Comparison of ENCODE assay signal across 17 mouse cellular contexts in the genomic region with DNA sequence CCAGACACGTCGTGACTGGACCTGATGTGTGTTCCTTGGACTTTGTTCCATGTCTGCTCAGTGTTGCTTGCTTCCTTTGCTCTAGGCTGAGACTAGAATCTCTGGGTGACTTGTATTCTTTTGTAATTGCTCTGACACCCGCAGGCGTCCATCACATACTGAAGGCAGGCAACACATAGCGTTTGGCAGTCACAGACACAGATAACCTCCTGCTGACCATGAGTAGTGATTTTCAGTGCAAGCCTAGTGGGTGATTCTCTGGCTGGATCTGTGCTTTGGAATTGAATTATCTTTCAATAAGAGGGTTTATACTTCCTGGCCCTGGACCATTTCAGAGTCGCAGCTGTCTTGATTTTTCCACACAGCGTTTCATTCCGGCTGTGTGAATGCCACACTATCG.
DNase-seq lines count a peak whose midpoint lies in the region; ATAC-seq and TF ChIP-seq lines count a peak whose summit lies in the region.
"Had no signal": no experiment of that assay in that cellular context is flagged by ENCODE, and none has a peak within 500 bp of the region (broad histone marks: within the 10 kb centered on the region; RNA-seq: fewer than 3 reads in every experiment).

No protein-coding gene starts in this region.

- H3K9ac ChIP-seq in lung, embryonic 14.5 days: no peak overlapping the region
- H3K9ac ChIP-seq in forebrain, embryonic 15.5 days (replicated peaks): no peak overlapping the region
- H3K9ac ChIP-seq: hindbrain, embryonic 13.5 days had no signal

- TF ChIP-seq POLR2A in kidney, adult 2 months (IDR thresholded peaks at IDR 0.05; ENCODE audit: low read depth, low read length): no peak
- no peak for TF ChIP-seq POLR2A in lung, adult 2 months (IDR thresholded peaks at IDR 0.05; ENCODE audit: borderline replicate concordance, extremely low read depth, low read depth, low read length)

- 51% methylated on average over 9 of the region's 9 CpGs for WGBS in kidney, adult 2 months
- 24% methylated on average over 9 of the region's 9 CpGs for WGBS in lung, embryonic 14.5 days
- WGBS in lung, adult 2 months: 55% methylated on average over 9 of the region's 9 CpGs
- 73% methylated on average over 9 of the region's 9 CpGs for WGBS in forebrain, embryonic 15.5 days

- no peak overlapping the region for H3K4me2 ChIP-seq in lung, embryonic 14.5 days
- H3K4me2 ChIP-seq in forebrain, embryonic 15.5 days (replicated peaks): no peak overlapping the region
- H3K4me2 ChIP-seq: hindbrain, embryonic 13.5 days; liver, embryonic 11.5 days had no signal

- peak; percentile 35; the same call in 1 of the 2 replicates for ATAC-seq in lung, embryonic 14.5 days (ENCODE audit: insufficient read depth)
- ATAC-seq in forebrain, embryonic 15.5 days (replicated peaks): no peak
- ATAC-seq: forebrain, embryonic 14.5 days had no signal

- peak overlapping the region; percentile 76 for H3K27ac ChIP-seq in kidney, adult 2 months (ENCODE audit: insufficient read depth, low read depth, low read length)
- no peak overlapping the region; the same call in none of the 2 replicates for H3K27ac ChIP-seq in lung, embryonic 14.5 days (ENCODE audit: low read depth)
- no peak overlapping the region for H3K27ac ChIP-seq in forebrain, embryonic 15.5 days (replicated peaks)
- H3K27ac ChIP-seq: hindbrain, embryonic 13.5 days had no signal

- no peaks in the 10 kb centered on the region for H3K27me3 ChIP-seq in kidney, adult 2 months (replicated peaks; ENCODE audit: control insufficient read depth, insufficient read depth, low read length)
- no peaks in the 10 kb centered on the region for H3K27me3 ChIP-seq in lung, embryonic 14.5 days (ENCODE audit: insufficient read depth, low read length)
- H3K27me3 ChIP-seq in forebrain, embryonic 15.5 days: no peaks in the 10 kb centered on the region
- H3K27me3 ChIP-seq: CH12.LX; hindbrain, embryonic 13.5 days had no signal

- H3K36me3 ChIP-seq in kidney, adult 2 months (ENCODE audit: control insufficient read depth, insufficient read depth, low read length): no peaks in the 10 kb centered on the region
- H3K36me3 ChIP-seq in lung, embryonic 14.5 days (ENCODE audit: insufficient read depth): no peaks in the 10 kb centered on the region
- H3K36me3 ChIP-seq in forebrain, embryonic 15.5 days: no peaks in the 10 kb centered on the region
- H3K36me3 ChIP-seq: hindbrain, embryonic 13.5 days had no signal

- no peak for TF ChIP-seq CTCF in kidney, adult 2 months (conservative IDR thresholded peaks at IDR 0.05; ENCODE audit: insufficient read depth, insufficient read length, low read depth, low read length)
- no peak for TF ChIP-seq CTCF in lung, embryonic 14.5 days (IDR thresholded peaks at IDR 0.05; ENCODE audit: low read depth)
- TF ChIP-seq CTCF in lung, adult 2 months (IDR thresholded peaks at IDR 0.05; ENCODE audit: insufficient read depth, low read length): no peak

- H3K4me1 ChIP-seq in kidney, adult 2 months (ENCODE audit: control insufficient read depth, insufficient read depth, low read length): peaks cover 4% of the 10 kb centered on the region; the same call in 1 of the 2 replicates
- H3K4me1 ChIP-seq in lung, embryonic 14.5 days (ENCODE audit: insufficient read depth): peaks cover 8% of the 10 kb centered on the region
- H3K4me1 ChIP-seq in lung, adult 2 months (ENCODE audit: control insufficient read depth, insufficient read depth, low read length): peaks cover 2% of the 10 kb centered on the region
- no peaks in the 10 kb centered on the region for H3K4me1 ChIP-seq in forebrain, embryonic 15.5 days
- H3K4me1 ChIP-seq: hindbrain, embryonic 13.5 days had no signal

- DNase-seq in heart, adult 11 months: peak; percentile 88
- no peak for DNase-seq in heart, postnatal 36 days
- peak; percentile 44 for DNase-seq in kidney, adult 2 months
- no peak for DNase-seq in kidney, adult 18-20 months
- peak; percentile 51 for DNase-seq in lung, embryonic 14.5 days
- no peak for DNase-seq in lung, adult 2 months
- peak; percentile 9 to 13 for DNase-seq in heart, postnatal 10 days
- DNase-seq: cerebellum, adult 11-12 months; cerebellum, postnatal 25 days; lung, postnatal 14 days; thymus, adult 2 months had no signal

- no peaks in the 10 kb centered on the region for H3K9me3 ChIP-seq in lung, embryonic 14.5 days (ENCODE audit: low read depth, low read length)
- no peaks in the 10 kb centered on the region for H3K9me3 ChIP-seq in forebrain, embryonic 15.5 days
- H3K9me3 ChIP-seq: hindbrain, embryonic 13.5 days had no signal

- intact Hi-C loops in heart, postnatal 36 days (cut with DNase I): no loop called here
- intact Hi-C loops in heart, postnatal 10 days (cut with DNase I): no loop called here

- no peak overlapping the region for H3K4me3 ChIP-seq in kidney, adult 2 months (ENCODE audit: insufficient read depth, low read depth, low read length)
- no peak overlapping the region for H3K4me3 ChIP-seq in lung, embryonic 14.5 days (ENCODE audit: low read depth, low read length)
- H3K4me3 ChIP-seq in lung, adult 2 months (replicated peaks; ENCODE audit: extremely low read depth, low read depth, low read length): no peak overlapping the region
- no peak overlapping the region for H3K4me3 ChIP-seq in forebrain, embryonic 15.5 days
- H3K4me3 ChIP-seq: erythroblast, embryonic 14.5 days; hindbrain, embryonic 13.5 days had no signal

Comparison
In these comparisons a context has a peak if more than half of its experiments do, and no peak if none do; other contexts are left out.
1. DNase-seq: peak in heart, adult 11 months (single experiment), kidney, adult 2 months (single experiment), lung, embryonic 14.5 days (single experiment) and heart, postnatal 10 days (2 of 2); none in heart, postnatal 36 days (0 of 2), kidney, adult 18-20 months (single experiment) and lung, adult 2 months (single experiment).